Mouse (Mus musculus) stomach, postnatal 0 days (tissue): ENCODE data around the gene Ppargc1a.

Experiments used
- CTCF ChIP-seq: IDR thresholded peaks from 2 replicates; pipeline ENCODE4 v1.5.1; 2016; ENCODE audit warnings: antibody characterized with exemption, low read depth, mild to moderate bottlenecking, moderate library complexity
- EP300 ChIP-seq: optimal IDR thresholded peaks from 2 replicates; pipeline ENCODE3; 2016; ENCODE audit warnings: antibody characterized with exemption

DNA sequence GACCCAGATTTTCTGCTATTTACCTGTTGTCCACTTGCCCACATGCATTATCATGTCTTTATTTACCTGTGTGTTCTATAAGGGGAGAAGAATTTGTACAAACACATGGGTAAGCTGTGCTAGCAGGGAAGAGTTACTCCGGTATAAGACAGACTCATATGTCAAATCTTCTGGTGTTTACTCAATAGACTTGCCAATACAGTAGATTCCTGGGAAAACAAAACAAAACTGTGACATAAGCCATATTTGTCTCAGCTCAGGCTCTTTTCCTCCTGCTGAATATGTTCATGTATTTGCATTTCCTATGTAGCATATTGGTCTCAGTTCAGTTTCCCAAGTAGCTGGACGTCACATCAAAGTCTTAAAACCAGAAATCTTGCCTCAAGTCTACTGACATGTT lies 135.0 kb downstream of the Ppargc1a start:
- TF ChIP-seq CTCF (no peak), EP300 (no peak)
